Mouse (Mus musculus): ENCODE results near the gene Vmn1r93. TPM values are rescaled to one million over a fixed set of nuclear protein-coding genes. Genes with fewer than 3 reads are reported as not detected.
"Not testable (repeated sequence)": the region's sequence is repeated elsewhere in the genome, so short reads cannot be mapped to it uniquely, and the experiment has no call there.

Vmn1r93 gene
- not detected in 2 replicates for total RNA-seq (2015; ENCODE audit: low replicate concordance)
- not detected in 2 replicates for total RNA-seq (2017; ENCODE audit: low replicate concordance)

DNA sequence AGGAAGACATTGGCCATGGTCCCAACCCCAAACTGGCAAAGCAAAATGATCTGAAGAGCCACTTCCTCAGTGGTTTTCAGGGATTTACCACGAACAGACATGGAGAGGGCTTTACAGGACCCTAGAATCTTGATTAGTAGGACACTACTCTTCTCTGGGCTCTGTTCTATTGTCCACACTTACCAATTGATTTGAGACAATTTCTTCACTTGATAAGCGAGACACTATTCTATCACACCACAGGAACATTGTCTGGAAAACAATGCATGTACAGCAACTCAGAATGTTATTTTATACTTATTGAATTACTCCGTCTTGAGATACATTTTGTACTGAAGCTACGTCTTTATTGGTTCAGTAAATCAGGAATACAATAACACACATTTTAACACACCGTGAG is at the start of gene Vmn1r93:
Gene Vmn1r93, minus strand, starts transcription at position 101 of the 400 bp plus-strand sequence.
- not testable (repeated sequence) for ATAC-seq (replicated peaks; ENCODE audit: low FRiP score, poor library complexity, severe bottlenecking)

DNA sequence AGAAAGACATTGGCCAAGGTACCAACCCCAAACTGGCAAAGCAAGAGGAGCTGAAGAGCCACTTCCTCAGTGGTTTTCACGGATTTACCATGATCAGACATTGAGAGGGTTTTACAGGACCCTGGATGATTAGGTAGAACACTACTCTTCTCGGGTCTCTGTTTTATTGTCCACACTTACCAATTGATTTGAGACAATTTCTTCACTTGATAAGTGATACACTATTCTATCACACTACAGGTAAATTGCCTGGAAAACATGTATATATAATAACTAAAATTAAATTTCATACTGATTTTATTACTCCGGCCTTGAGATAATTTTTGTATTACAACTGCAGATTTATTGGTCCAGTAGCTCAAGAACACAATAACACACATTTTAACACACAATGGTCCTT is 29.4 kb upstream of the Vmn1r93 start, which contains the start of gene Vmn1r94:
Gene Vmn1r94, minus strand, starts transcription at position 101 of the 400 bp plus-strand sequence.
- not testable (repeated sequence) for ATAC-seq (replicated peaks; ENCODE audit: low FRiP score, poor library complexity, severe bottlenecking)

- ATAC-seq (replicated peaks; ENCODE audit: low FRiP score, poor library complexity, severe bottlenecking) = not testable (repeated sequence)
Observed at GRCm38 (mm10) chr7:20122479-20122878, 16.4 kb downstream of the Vmn1r93 start, which contains the start of gene Gm16442. Gene Gm16442, minus strand, starts transcription at chr7:20122579.

GRCm38 (mm10) chr7:20099380-20099779 is 39.5 kb downstream of the Vmn1r93 start, which contains the start of gene Vmn1r91:
Gene Vmn1r91, plus strand, starts transcription at chr7:20099680.
- ATAC-seq (replicated peaks; ENCODE audit: low FRiP score, poor library complexity, severe bottlenecking) = not testable (repeated sequence)

Other genes starting within 250 kb of the Vmn1r93 start
- 0.42 TPM in 1 of 2 replicates, not detected in the other for gene Pvr, start 217.9 kb downstream of the Vmn1r93 start, total RNA-seq (2015; ENCODE audit: low replicate concordance)
- 1.9 TPM in 1 of 2 replicates, not detected in the other for gene Pvr, start 217.9 kb downstream of the Vmn1r93 start, total RNA-seq (2017; ENCODE audit: low replicate concordance)
- gene Igsf23, start 188.3 kb downstream of the Vmn1r93 start, total RNA-seq (2015; ENCODE audit: low replicate concordance) = not detected in 2 replicates
- gene Igsf23, start 188.3 kb downstream of the Vmn1r93 start, total RNA-seq (2017; ENCODE audit: low replicate concordance) = not detected in 2 replicates
- gene Ceacam20, start 173.7 kb downstream of the Vmn1r93 start, total RNA-seq (2015; ENCODE audit: low replicate concordance) = not detected in 2 replicates
- gene Ceacam20, start 173.7 kb downstream of the Vmn1r93 start, total RNA-seq (2017; ENCODE audit: low replicate concordance) = not detected in 2 replicates
- gene Nlrp9b, start 147.6 kb downstream of the Vmn1r93 start, total RNA-seq (2015; ENCODE audit: low replicate concordance) = not detected in 2 replicates
- not detected in 2 replicates for gene Nlrp9b, start 147.6 kb downstream of the Vmn1r93 start, total RNA-seq (2017; ENCODE audit: low replicate concordance)
- gene Vmn1r91, start 39.4 kb downstream of the Vmn1r93 start, total RNA-seq (2015; ENCODE audit: low replicate concordance) = not detected in 2 replicates
- not detected in 2 replicates for gene Vmn1r91, start 39.4 kb downstream of the Vmn1r93 start, total RNA-seq (2017; ENCODE audit: low replicate concordance)
- gene Gm16442, start 16.5 kb downstream of the Vmn1r93 start, total RNA-seq (2015; ENCODE audit: low replicate concordance) = not detected in 2 replicates
- gene Gm16442, start 16.5 kb downstream of the Vmn1r93 start, total RNA-seq (2017; ENCODE audit: low replicate concordance) = not detected in 2 replicates
- gene Vmn1r94, start 29.3 kb upstream of the Vmn1r93 start, total RNA-seq (2015; ENCODE audit: low replicate concordance) = not detected in 2 replicates
- gene Vmn1r94, start 29.3 kb upstream of the Vmn1r93 start, total RNA-seq (2017; ENCODE audit: low replicate concordance) = not detected in 2 replicates
- gene Vmn1r95, start 54.6 kb upstream of the Vmn1r93 start, total RNA-seq (2015; ENCODE audit: low replicate concordance) = not detected in 2 replicates
- gene Vmn1r95, start 54.6 kb upstream of the Vmn1r93 start, total RNA-seq (2017; ENCODE audit: low replicate concordance) = not detected in 2 replicates
- gene Gm6164, start 66.5 kb upstream of the Vmn1r93 start, total RNA-seq (2015; ENCODE audit: low replicate concordance) = not detected in 2 replicates
- not detected in 2 replicates for gene Gm6164, start 66.5 kb upstream of the Vmn1r93 start, total RNA-seq (2017; ENCODE audit: low replicate concordance)
- gene Gm4498, start 94.7 kb upstream of the Vmn1r93 start, total RNA-seq (2015; ENCODE audit: low replicate concordance) = not detected in 2 replicates
- gene Gm4498, start 94.7 kb upstream of the Vmn1r93 start, total RNA-seq (2017; ENCODE audit: low replicate concordance) = not detected in 2 replicates
- gene Gm5890, start 123.7 kb upstream of the Vmn1r93 start, total RNA-seq (2015; ENCODE audit: low replicate concordance) = not detected in 2 replicates
- gene Gm5890, start 123.7 kb upstream of the Vmn1r93 start, total RNA-seq (2017; ENCODE audit: low replicate concordance) = not detected in 2 replicates
- gene Gm4133, start 195.0 kb upstream of the Vmn1r93 start, total RNA-seq (2015; ENCODE audit: low replicate concordance) = not detected in 2 replicates
- gene Gm4133, start 195.0 kb upstream of the Vmn1r93 start, total RNA-seq (2017; ENCODE audit: low replicate concordance) = not detected in 2 replicates
- gene Gm5728, start 236.3 kb upstream of the Vmn1r93 start, total RNA-seq (2015; ENCODE audit: low replicate concordance) = not detected in 2 replicates
- gene Gm5728, start 236.3 kb upstream of the Vmn1r93 start, total RNA-seq (2017; ENCODE audit: low replicate concordance) = not detected in 2 replicates